Mouse (Mus musculus): ENCODE results near the gene Rab25. TPM values are rescaled to one million over a fixed set of nuclear protein-coding genes. Genes with fewer than 3 reads are reported as not detected.

The Rab25 gene
- polyA plus RNA-seq, 1 experiment from 2014 or later, result 0.41 TPM

GRCm38 (mm10) chr3:88503505-88503863 is 44.6 kb downstream of the Rab25 start:
- H3K27me3 ChIP-seq, result no peaks in the 10 kb centered on the region
- CTCF ChIA-PET, result interaction anchor here (1.5 to 9.3 kb wide), 3 partner anchors 16 to 19 kb away, joined by 4 to 111 read pairs (median 5); no protein-coding TSS in a partner anchor
- no peak for DNase-seq (ENCODE audit: low read depth, low spot score)
- peak; percentile 90 for ATAC-seq
- TF ChIP-seq CTCF (IDR thresholded peaks at IDR 0.05), result no peak
- in situ Hi-C loops (cut with MboI; ENCODE audit: low pct_unique_long_range_greater_than_20kb), result no loop called here
- POLR2A ChIA-PET, result interaction anchor here (1.0 to 6.0 kb wide), 10 partner anchors 8 to 127 kb away, joined by 3 to 75 read pairs (median 8); no protein-coding TSS in a partner anchor

GRCm38 (mm10) chr3:88502641-88503504 is 45.2 kb downstream of the Rab25 start:
- in situ Hi-C loops (cut with MboI; ENCODE audit: low pct_unique_long_range_greater_than_20kb), result no loop called here
- ChIA-PET CTCF (interaction anchor here (1.5 to 9.3 kb wide), 5 partner anchors 12 to 19 kb away, joined by 4 to 111 read pairs (median 6); no protein-coding TSS in a partner anchor), POLR2A (interaction anchor here (0.6 to 6.0 kb wide), 13 partner anchors 8 to 128 kb away, joined by 3 to 75 read pairs (median 8); no protein-coding TSS in a partner anchor)
- DNase-seq (ENCODE audit: low read depth, low spot score) (peak; percentile 99), ATAC-seq (peak; percentile 90)
- no peak for TF ChIP-seq CTCF (IDR thresholded peaks at IDR 0.05)
- H3K27me3 ChIP-seq, result no peaks in the 10 kb centered on the region

GRCm38 (mm10) chr3:88502031-88502571 is 46.0 kb downstream of the Rab25 start:
- no peak for DNase-seq (ENCODE audit: low read depth, low spot score)
- no peak for TF ChIP-seq CTCF (IDR thresholded peaks at IDR 0.05)
- ChIA-PET POLR2A (interaction anchor here (0.6 to 6.0 kb wide), 11 partner anchors 7 to 129 kb away, joined by 3 to 75 read pairs (median 8); no protein-coding TSS in a partner anchor), CTCF (interaction anchor here (1.7 to 9.3 kb wide), 4 partner anchors 12 to 20 kb away, joined by 4 to 111 read pairs (median 10); no protein-coding TSS in a partner anchor)
- in situ Hi-C loops (cut with MboI; ENCODE audit: low pct_unique_long_range_greater_than_20kb), result no loop called here
- no peaks in the 10 kb centered on the region for H3K27me3 ChIP-seq
- ATAC-seq, result no peak

- ATAC-seq, result no peak
- CTCF ChIA-PET, result interaction anchor here (1.4 to 9.3 kb wide), 5 partner anchors 9 to 94 kb away, joined by 4 to 111 read pairs (median 6); no protein-coding TSS in a partner anchor
- in situ Hi-C loops (cut with MboI; ENCODE audit: low pct_unique_long_range_greater_than_20kb), result no loop called here
- TF ChIP-seq CTCF (IDR thresholded peaks at IDR 0.05), result no peak
- no peak for DNase-seq (ENCODE audit: low read depth, low spot score)
- no peaks in the 10 kb centered on the region for H3K27me3 ChIP-seq
- POLR2A ChIA-PET, result interaction anchor here (0.7 to 6.0 kb wide), 7 partner anchors 9 to 129 kb away, joined by 3 to 75 read pairs (median 9); no protein-coding TSS in a partner anchor
These were observed 46.6 kb downstream of the Rab25 start for GRCm38 (mm10) chr3:88501366-88502030.

- ChIA-PET POLR2A (interaction anchor here (0.8 to 6.0 kb wide), 3 partner anchors 10 to 20 kb away, joined by 3 to 75 read pairs (median 29); no protein-coding TSS in a partner anchor), CTCF (interaction anchor here (0.6 to 9.3 kb wide), 7 partner anchors 8 to 94 kb away, joined by 3 to 111 read pairs (median 4); no protein-coding TSS in a partner anchor)
- no peaks in the 10 kb centered on the region for H3K27me3 ChIP-seq
- in situ Hi-C loops (cut with MboI; ENCODE audit: low pct_unique_long_range_greater_than_20kb), result no loop called here
- ATAC-seq (no peak), DNase-seq (ENCODE audit: low read depth, low spot score) (no peak)
- TF ChIP-seq CTCF (IDR thresholded peaks at IDR 0.05), result no peak
These were observed 47.3 kb downstream of the Rab25 start for GRCm38 (mm10) chr3:88500655-88501365.

- POLR2A ChIA-PET, result interaction anchor here (6.0 kb wide), 1 partner anchor 9 kb away, joined by 75 read pairs; no protein-coding TSS in a partner anchor
- ATAC-seq, result no peak
These were observed 48.0 kb downstream of the Rab25 start for GRCm38 (mm10) chr3:88500087-88500486.

GRCm38 (mm10) chr3:88499580-88499979 is 48.5 kb downstream of the Rab25 start:
- ATAC-seq (no peak), DNase-seq (ENCODE audit: low read depth, low spot score) (no peak)
- H3K27me3 ChIP-seq, result no peaks in the 10 kb centered on the region
- CTCF ChIA-PET, result interaction anchor here (2.8 to 9.3 kb wide), 2 partner anchors 12 to 22 kb away, joined by 13 to 111 read pairs; no protein-coding TSS in a partner anchor
- in situ Hi-C loops (cut with MboI; ENCODE audit: low pct_unique_long_range_greater_than_20kb), result no loop called here
- POLR2A ChIA-PET, result interaction anchor here (6.0 kb wide), 1 partner anchor 9 kb away, joined by 75 read pairs; no protein-coding TSS in a partner anchor
- no peak for TF ChIP-seq CTCF (IDR thresholded peaks at IDR 0.05)

More at GRCm38 (mm10) chr3:88500087-88500486, 48.0 kb downstream of the Rab25 start:
- CTCF ChIA-PET, result interaction anchor here (1.4 to 9.3 kb wide), 3 partner anchors 13 to 93 kb away, joined by 4 to 111 read pairs (median 13); no protein-coding TSS in a partner anchor
- in situ Hi-C loops (cut with MboI; ENCODE audit: low pct_unique_long_range_greater_than_20kb), result no loop called here
- no peak for TF ChIP-seq CTCF (IDR thresholded peaks at IDR 0.05)
- no peaks in the 10 kb centered on the region for H3K27me3 ChIP-seq
- DNase-seq (ENCODE audit: low read depth, low spot score), result no peak

GRCm38 (mm10) chr3:88495741-88496415 is 52.2 kb downstream of the Rab25 start:
- DNase-seq (ENCODE audit: low read depth, low spot score) (no peak), ATAC-seq (no peak)
- CTCF ChIA-PET, result interaction anchor here (1.1 to 2.9 kb wide), 7 partner anchors 11 to 35 kb away, joined by 3 to 13 read pairs (median 6); no protein-coding TSS in a partner anchor
- no peak for TF ChIP-seq CTCF (IDR thresholded peaks at IDR 0.05)
- H3K27me3 ChIP-seq, result no peaks in the 10 kb centered on the region
- in situ Hi-C loops (cut with MboI; ENCODE audit: low pct_unique_long_range_greater_than_20kb), result no loop called here
- POLR2A ChIA-PET, result interaction anchor here (0.7 to 1.3 kb wide), 5 partner anchors 7 to 89 kb away, joined by 3 to 5 read pairs (median 4); partner anchors contain the start of gene Lmna
